Mouse (Mus musculus) neural tube, embryonic 10.5 days (tissue): Measurements from ENCODE around the gene Sertad1.
"Not testable (repeated sequence)": the region's sequence is repeated elsewhere in the genome, so short reads cannot be mapped to it uniquely, and the experiment has no call there.

Experiments
- DNase-seq: peaks from one replicate; pipeline ENCODE4 v3.0.0-alpha.2; 2017; ENCODE audit warnings: low spot score; ENCODE audit errors: extremely low spot score

Sertad1 gene

DNA sequence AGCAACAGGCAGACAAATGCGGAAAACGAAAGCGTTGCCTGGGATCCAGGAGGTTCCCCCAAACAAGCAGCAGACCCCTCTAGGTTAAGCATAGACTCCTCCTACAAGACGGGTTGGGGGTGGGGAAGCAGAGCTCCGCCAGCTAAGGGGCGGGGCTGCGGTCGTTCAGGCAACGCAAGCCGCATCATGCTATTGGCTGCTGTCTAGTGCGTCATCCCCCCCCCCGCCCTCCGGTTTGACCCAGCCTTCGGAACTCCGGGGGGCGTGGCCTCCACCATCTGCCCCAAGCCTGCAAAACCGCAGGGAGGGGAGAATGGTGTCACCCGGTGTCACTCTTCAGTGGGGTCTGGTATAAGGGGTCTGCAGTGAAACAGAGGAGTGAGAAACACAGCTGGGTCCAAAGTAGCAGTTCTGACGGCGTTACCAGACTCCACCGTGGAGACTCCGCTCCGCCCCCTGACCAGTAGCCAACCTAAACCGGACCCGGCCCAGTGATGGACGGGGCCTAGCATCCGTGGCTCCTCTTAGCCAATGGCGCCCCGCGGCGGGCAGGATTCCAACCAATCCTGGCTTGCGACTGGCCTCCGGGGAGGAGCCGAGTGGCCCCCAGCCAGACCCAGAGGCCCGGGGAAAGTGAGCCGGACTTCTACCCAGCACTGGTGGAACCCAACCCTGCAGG is 13.4 kb upstream of the Sertad1 start, which contains the start of gene Sertad3:
Sertad3 (plus strand) TSS at position 613 of the 679 bp plus-strand sequence.
- DNase-seq: peak; percentile 99

- DNase-seq: no peak
Measured at GRCm38 (mm10) chr7:27473835-27474489, 12.7 kb upstream of the Sertad1 start.

GRCm38 (mm10) chr7:27474490-27474954 is 12.2 kb upstream of the Sertad1 start:
- DNase-seq: peak; percentile 94

DNA sequence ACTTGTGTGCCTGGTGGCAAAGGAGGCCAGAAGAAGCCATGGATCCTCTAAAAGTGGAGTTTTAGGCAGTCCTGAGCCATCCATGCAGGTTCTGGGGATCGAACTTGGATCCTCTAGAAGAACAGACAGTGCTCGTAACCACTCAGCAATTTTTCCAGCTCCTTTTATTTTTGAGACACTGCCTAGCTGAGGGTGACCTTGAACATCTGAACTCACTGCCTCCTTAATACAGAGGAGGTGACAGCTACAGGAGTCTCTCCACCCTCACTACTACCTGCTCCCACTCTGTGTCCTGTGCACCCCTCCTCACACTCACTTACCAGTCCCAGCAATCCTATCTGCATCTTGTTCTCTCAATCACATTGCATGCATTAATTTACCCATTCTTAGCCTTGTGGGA is 11.1 kb upstream of the Sertad1 start:
- DNase-seq: no peak

- no peak for DNase-seq
Measured at GRCm38 (mm10) chr7:27476098-27476635, 10.5 kb upstream of the Sertad1 start.

GRCm38 (mm10) chr7:27478561-27478960 is 8.1 kb upstream of the Sertad1 start:
- DNase-seq: no peak

- DNase-seq: no peak
Measured at GRCm38 (mm10) chr7:27479750-27480149, 7.0 kb upstream of the Sertad1 start.

- DNase-seq: no peak
Measured at GRCm38 (mm10) chr7:27480506-27480905, 6.2 kb upstream of the Sertad1 start.

DNA sequence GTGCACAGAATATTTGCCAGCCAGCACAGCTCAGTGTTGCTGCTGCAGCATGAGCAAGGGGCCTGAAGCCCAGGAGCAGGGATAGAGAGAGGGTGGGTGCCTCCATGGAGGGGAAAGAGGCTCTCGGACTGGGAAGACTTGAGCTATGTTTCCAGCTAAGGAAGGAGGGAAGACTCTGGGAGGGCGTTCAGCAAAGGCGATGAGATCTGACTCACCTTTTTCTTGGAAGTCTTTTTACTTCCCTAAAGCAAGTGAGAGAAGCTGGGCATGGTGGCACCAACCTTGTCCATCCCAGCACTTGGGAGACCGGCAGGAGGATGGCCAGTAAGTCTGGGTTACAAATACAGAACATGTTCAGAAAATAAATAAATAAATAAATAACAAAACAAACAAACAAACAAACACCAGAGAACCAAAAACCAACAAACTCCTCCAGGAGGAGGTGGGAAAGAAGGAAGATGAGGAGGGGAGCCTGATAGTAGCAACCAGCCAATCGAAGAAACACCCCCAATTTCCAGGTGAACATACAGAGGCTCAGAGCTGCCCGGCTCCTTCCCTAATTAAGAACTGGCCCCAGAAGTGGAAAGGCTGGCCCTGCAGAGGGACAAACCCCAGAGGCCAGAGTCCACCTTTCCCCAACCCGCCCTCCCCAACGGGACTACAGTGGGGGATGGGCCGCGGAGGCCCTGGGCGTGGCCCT is 5.6 kb upstream of the Sertad1 start:
- DNase-seq: no peak

DNA sequence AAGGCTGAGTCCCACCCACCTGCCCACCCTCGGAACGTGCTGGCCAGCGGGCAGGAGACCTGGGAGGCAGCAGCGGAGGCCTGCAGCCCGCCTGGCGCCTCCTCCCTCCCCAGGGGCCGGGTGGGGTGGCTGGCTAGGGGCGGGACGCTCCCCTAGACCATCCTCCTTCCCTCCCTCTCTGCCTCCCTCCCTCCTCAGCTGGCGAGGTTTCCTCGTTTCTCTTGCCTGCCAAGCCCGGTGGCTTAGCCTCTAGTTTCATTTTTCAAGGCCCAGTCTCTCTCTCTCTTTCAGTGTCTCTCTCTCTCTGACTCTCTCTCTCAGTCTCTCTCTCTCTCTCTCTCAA is 5.1 kb upstream of the Sertad1 start:
- peak; percentile 77 for DNase-seq

- DNase-seq: no peak
Measured at GRCm38 (mm10) chr7:27483860-27484259, 2.9 kb upstream of the Sertad1 start.

- DNase-seq: no peak
Measured at GRCm38 (mm10) chr7:27486102-27486769, 474 bp upstream of the Sertad1 start.

GRCm38 (mm10) chr7:27487740-27488268 is 1.1 kb downstream of the Sertad1 start:
- peak; percentile 53 for DNase-seq

GRCm38 (mm10) chr7:27489270-27489869 is 2.7 kb downstream of the Sertad1 start:
- DNase-seq: no peak

DNA sequence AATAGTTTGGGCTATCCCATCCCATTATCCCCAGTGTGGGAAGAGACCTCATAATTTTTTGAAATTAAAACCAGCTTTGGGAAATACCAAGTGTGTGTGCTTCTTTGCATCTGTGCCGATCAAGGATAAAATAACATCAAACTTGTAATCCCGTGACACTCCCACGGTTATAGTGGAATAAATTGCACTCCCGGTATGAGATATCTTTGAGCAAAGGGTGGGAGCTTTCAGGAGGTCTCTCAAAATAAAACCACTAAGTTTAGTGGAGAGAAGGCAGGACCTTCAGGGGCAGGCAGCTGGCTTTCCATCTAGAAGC is 3.5 kb downstream of the Sertad1 start:
- DNase-seq: no peak

GRCm38 (mm10) chr7:27490543-27491329 is 4.0 kb downstream of the Sertad1 start:
- DNase-seq: peak; percentile 79

DNA sequence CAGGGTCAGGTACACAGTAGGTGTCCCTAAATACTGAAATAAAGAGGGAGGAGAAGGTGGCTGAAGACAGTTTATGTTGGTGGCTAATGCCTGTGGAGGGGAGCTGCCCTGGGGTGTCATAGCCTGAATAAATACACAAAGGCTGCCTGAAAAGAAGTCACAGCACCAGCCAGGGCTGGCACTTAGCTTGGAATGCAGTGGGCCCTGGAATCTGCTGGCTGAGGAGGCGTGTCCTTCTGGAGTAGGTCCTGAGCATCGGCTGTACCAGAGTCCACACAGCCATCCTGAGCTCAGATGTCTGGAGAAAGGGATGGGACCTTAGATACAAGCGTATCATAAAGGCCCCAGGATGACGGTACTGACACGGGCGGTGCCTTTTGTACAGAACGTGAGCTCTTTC is 5.1 kb downstream of the Sertad1 start:
- DNase-seq: no peak

- DNase-seq: no peak
Measured at GRCm38 (mm10) chr7:27493022-27493421, 6.3 kb downstream of the Sertad1 start.

- no peak for DNase-seq
Measured at GRCm38 (mm10) chr7:27493450-27493849, 6.7 kb downstream of the Sertad1 start.

GRCm38 (mm10) chr7:27494659-27495367 is 8.1 kb downstream of the Sertad1 start:
- DNase-seq: not testable (repeated sequence)
